Mouse (Mus musculus) kidney, postnatal 4 days (tissue): ENCODE measurements at regions not wholly inside any gene's neighbourhood (a gene's known extent, or its start where the extent isn't known, plus 50 kb on each side); places are given as distances from the start of the nearest gene placed in this dataset.

ENCODE experiments used
- DNase-seq, 2 experiments: peaks; one replicate each; pipeline ENCODE4 v3.0.0; 2021; ENCODE audit warnings: mixed read lengths in 2 of 2

- no peak for DNase-seq
Measured at GRCm38 (mm10) chr8:102575523-102575922, 209.9 kb downstream of the Cdh11 start.

- no peak for DNase-seq
Measured at GRCm38 (mm10) chr8:102567779-102568178, 217.7 kb downstream of the Cdh11 start.

- no peak for DNase-seq
Measured at GRCm38 (mm10) chr8:102554213-102554612, 231.2 kb downstream of the Cdh11 start.

- peak; percentile 16 to 19 for DNase-seq
Measured at GRCm38 (mm10) chr8:102553348-102553935, 232.0 kb downstream of the Cdh11 start.

GRCm38 (mm10) chr8:102538886-102539285, 246.6 kb downstream of the Cdh11 start:
- no peak for DNase-seq

GRCm38 (mm10) chr8:102538068-102538467, 247.4 kb downstream of the Cdh11 start:
- no peak for DNase-seq

- no peak for DNase-seq
Measured at GRCm38 (mm10) chr8:102518446-102518845, 267.0 kb downstream of the Cdh11 start.

- DNase-seq: peak; percentile 22 to 27
Measured at GRCm38 (mm10) chr8:102515748-102516147, 269.7 kb downstream of the Cdh11 start.

GRCm38 (mm10) chr8:102514805-102515424, 270.5 kb downstream of the Cdh11 start:
- DNase-seq: no peak

- no peak for DNase-seq
Measured at GRCm38 (mm10) chr8:102500751-102501150, 284.7 kb downstream of the Cdh11 start.

- DNase-seq: no peak
Measured at GRCm38 (mm10) chr8:102500202-102500601, 285.2 kb downstream of the Cdh11 start.

- peak; percentile 5 to 19 for DNase-seq
Measured at GRCm38 (mm10) chr8:102499091-102499490, 286.4 kb downstream of the Cdh11 start.

GRCm38 (mm10) chr8:102497160-102497559, 288.3 kb downstream of the Cdh11 start:
- DNase-seq: no peak

GRCm38 (mm10) chr8:102496698-102497097, 288.7 kb downstream of the Cdh11 start:
- no peak for DNase-seq

- peak; percentile 36 to 46 for DNase-seq
Measured at GRCm38 (mm10) chr8:102496021-102496420, 289.4 kb downstream of the Cdh11 start.

- DNase-seq: no peak
Measured at GRCm38 (mm10) chr8:102491015-102491414, 294.4 kb downstream of the Cdh11 start.

- no peak for DNase-seq
Measured at GRCm38 (mm10) chr8:102488284-102488683, 297.2 kb downstream of the Cdh11 start.

- DNase-seq: no peak
Measured at GRCm38 (mm10) chr8:102487796-102488195, 297.6 kb downstream of the Cdh11 start.

- no peak for DNase-seq
Measured at GRCm38 (mm10) chr8:102475166-102475802, 310.2 kb downstream of the Cdh11 start.

- DNase-seq: no peak
Measured at GRCm38 (mm10) chr8:102474192-102474591, 311.2 kb downstream of the Cdh11 start.

GRCm38 (mm10) chr8:102471352-102471751, 314.1 kb downstream of the Cdh11 start:
- DNase-seq: no peak

GRCm38 (mm10) chr8:102462601-102463000, 322.8 kb downstream of the Cdh11 start:
- no peak for DNase-seq

GRCm38 (mm10) chr8:102443006-102443405, 342.4 kb downstream of the Cdh11 start:
- DNase-seq: no peak

GRCm38 (mm10) chr8:102421828-102422227, 363.6 kb downstream of the Cdh11 start:
- DNase-seq: no peak
